Mouse (Mus musculus): ENCODE measurements around the gene Rtn4rl2. TPM values are rescaled to one million over a fixed set of nuclear protein-coding genes. Genes with fewer than 3 reads are reported as not detected.

The Rtn4rl2 gene
- polyA plus RNA-seq, 1 experiment from 2014 or later: 0.59 TPM

GRCm38 (mm10) chr2:84838593-84838949 lies 47.9 kb downstream of the Rtn4rl2 start, which contains the start of gene Slc43a1:
TSS of gene Slc43a1 (plus strand) at chr2:84838850.
- Histone ChIP-seq H3K9me3 (ENCODE audit: control insufficient read depth, low read depth, low read length) (no peaks in the 10 kb centered on the region), H3K4me2 (replicated peaks; ENCODE audit: low read depth, low read length) (peak within 1 kb of the TSS; percentile 96), H3K36me3 (ENCODE audit: control insufficient read depth, insufficient read depth, low read length) (no peaks in the 10 kb centered on the region), H3K4me1 (ENCODE audit: control insufficient read depth, insufficient read depth, low read length) (peaks cover 16% of the 10 kb centered on the region; the same call in 1 of the 2 replicates), H3K4me3 (ENCODE audit: low read depth, low read length) (peak within 1 kb of the TSS; percentile 58), H3K27ac (ENCODE audit: low read length) (peak within 1 kb of the TSS; percentile 92), H3K27me3 (ENCODE audit: control insufficient read depth, insufficient read depth, low read length) (no peaks in the 10 kb centered on the region), H3K9ac (replicated peaks; ENCODE audit: low read depth, low read length) (peak within 1 kb of the TSS; percentile 74)
- whole genome bisulfite sequencing: 23% methylated on average over 10 of the region's 10 CpGs
- no peak for ATAC-seq (ENCODE audit: insufficient number of reproducible peaks, insufficient read depth, low FRiP score, low read depth)

GRCm38 (mm10) chr2:84837817-84838592 lies 48.5 kb downstream of the Rtn4rl2 start:
- Histone ChIP-seq H3K4me1 (ENCODE audit: control insufficient read depth, insufficient read depth, low read length) (peaks cover 16% of the 10 kb centered on the region; the same call in 1 of the 2 replicates), H3K9me3 (ENCODE audit: control insufficient read depth, low read depth, low read length) (no peaks in the 10 kb centered on the region), H3K4me2 (replicated peaks; ENCODE audit: low read depth, low read length) (no peak overlapping the region), H3K9ac (replicated peaks; ENCODE audit: low read depth, low read length) (no peak overlapping the region), H3K36me3 (ENCODE audit: control insufficient read depth, insufficient read depth, low read length) (no peaks in the 10 kb centered on the region), H3K4me3 (ENCODE audit: low read depth, low read length) (no peak overlapping the region), H3K27ac (ENCODE audit: low read length) (no peak overlapping the region), H3K27me3 (ENCODE audit: control insufficient read depth, insufficient read depth, low read length) (no peaks in the 10 kb centered on the region)
- no peak for ATAC-seq (ENCODE audit: insufficient number of reproducible peaks, insufficient read depth, low FRiP score, low read depth)
- 21% methylated on average over 9 of the region's 9 CpGs for WGBS

- no peak overlapping the region for H3K27ac ChIP-seq (ENCODE audit: low read length)
- no peak overlapping the region for H3K4me3 ChIP-seq (ENCODE audit: low read depth, low read length)
- H3K4me1 ChIP-seq (ENCODE audit: control insufficient read depth, insufficient read depth, low read length): peaks cover 16% of the 10 kb centered on the region; the same call in 1 of the 2 replicates
- no peak overlapping the region for H3K4me2 ChIP-seq (replicated peaks; ENCODE audit: low read depth, low read length)
- H3K9ac ChIP-seq (replicated peaks; ENCODE audit: low read depth, low read length): no peak overlapping the region
- H3K9me3 ChIP-seq (ENCODE audit: control insufficient read depth, low read depth, low read length): no peaks in the 10 kb centered on the region
- H3K36me3 ChIP-seq (ENCODE audit: control insufficient read depth, insufficient read depth, low read length): no peaks in the 10 kb centered on the region
- no peak for ATAC-seq (ENCODE audit: insufficient number of reproducible peaks, insufficient read depth, low FRiP score, low read depth)
- H3K27me3 ChIP-seq (ENCODE audit: control insufficient read depth, insufficient read depth, low read length): no peaks in the 10 kb centered on the region
- 47% methylated on average over 8 of the region's 8 CpGs for WGBS
These were observed 49.4 kb downstream of the Rtn4rl2 start for GRCm38 (mm10) chr2:84837107-84837506.

- Histone ChIP-seq H3K4me3 (ENCODE audit: low read depth, low read length) (no peak overlapping the region), H3K9ac (replicated peaks; ENCODE audit: low read depth, low read length) (no peak overlapping the region), H3K4me2 (replicated peaks; ENCODE audit: low read depth, low read length) (no peak overlapping the region), H3K4me1 (ENCODE audit: control insufficient read depth, insufficient read depth, low read length) (0 out of 2 replicates have a peak, but pooled peaks cover 10% of the 10 kb centered on the region), H3K36me3 (ENCODE audit: control insufficient read depth, insufficient read depth, low read length) (no peaks in the 10 kb centered on the region), H3K27me3 (ENCODE audit: control insufficient read depth, insufficient read depth, low read length) (no peaks in the 10 kb centered on the region), H3K27ac (ENCODE audit: low read length) (peak overlapping the region; percentile 72), H3K9me3 (ENCODE audit: control insufficient read depth, low read depth, low read length) (no peaks in the 10 kb centered on the region)
- peak; percentile 68 for ATAC-seq (ENCODE audit: insufficient number of reproducible peaks, insufficient read depth, low FRiP score, low read depth)
- WGBS: 26% methylated on average over 10 of the region's 10 CpGs
These were observed 54.7 kb downstream of the Rtn4rl2 start for GRCm38 (mm10) chr2:84831666-84832391.

GRCm38 (mm10) chr2:84827283-84827920 lies 59.1 kb downstream of the Rtn4rl2 start:
- 1% methylated on average over 29 of the region's 29 CpGs for WGBS
- H3K9me3 ChIP-seq (ENCODE audit: control insufficient read depth, low read depth, low read length): no peaks in the 10 kb centered on the region
- H3K4me3 ChIP-seq (ENCODE audit: low read depth, low read length): peak overlapping the region; percentile 90
- peak overlapping the region; percentile 39 for H3K27ac ChIP-seq (ENCODE audit: low read length)
- 0 out of 2 replicates have a peak, but pooled peaks cover 10% of the 10 kb centered on the region for H3K4me1 ChIP-seq (ENCODE audit: control insufficient read depth, insufficient read depth, low read length)
- no peaks in the 10 kb centered on the region for H3K36me3 ChIP-seq (ENCODE audit: control insufficient read depth, insufficient read depth, low read length)
- H3K9ac ChIP-seq (replicated peaks; ENCODE audit: low read depth, low read length): peak overlapping the region; percentile 63
- peak; percentile 20; the same call in 1 of the 2 replicates for ATAC-seq (ENCODE audit: insufficient number of reproducible peaks, insufficient read depth, low FRiP score, low read depth)
- H3K4me2 ChIP-seq (replicated peaks; ENCODE audit: low read depth, low read length): peak overlapping the region; percentile 97
- H3K27me3 ChIP-seq (ENCODE audit: control insufficient read depth, insufficient read depth, low read length): no peaks in the 10 kb centered on the region

- peak within 1 kb of the TSS; percentile 90 for H3K4me3 ChIP-seq (ENCODE audit: low read depth, low read length)
- peak within 1 kb of the TSS; percentile 63 for H3K9ac ChIP-seq (replicated peaks; ENCODE audit: low read depth, low read length)
- peak; percentile 88 for ATAC-seq (ENCODE audit: insufficient number of reproducible peaks, insufficient read depth, low FRiP score, low read depth)
- H3K36me3 ChIP-seq (ENCODE audit: control insufficient read depth, insufficient read depth, low read length): no peaks in the 10 kb centered on the region
- H3K4me1 ChIP-seq (ENCODE audit: control insufficient read depth, insufficient read depth, low read length): 0 out of 2 replicates have a peak, but pooled peaks cover 4% of the 10 kb centered on the region
- H3K9me3 ChIP-seq (ENCODE audit: control insufficient read depth, low read depth, low read length): no peaks in the 10 kb centered on the region
- H3K4me2 ChIP-seq (replicated peaks; ENCODE audit: low read depth, low read length): peak within 1 kb of the TSS; percentile 97
- peak within 1 kb of the TSS; percentile 39 for H3K27ac ChIP-seq (ENCODE audit: low read length)
- H3K27me3 ChIP-seq (ENCODE audit: control insufficient read depth, insufficient read depth, low read length): no peaks in the 10 kb centered on the region
- under 1% methylated on average over 34 of the region's 34 CpGs for WGBS
These were observed 59.8 kb downstream of the Rtn4rl2 start, which contains the start of gene Timm10 for GRCm38 (mm10) chr2:84826488-84827282. TSS of gene Timm10 (plus strand) at chr2:84826997.

- no peaks in the 10 kb centered on the region for H3K9me3 ChIP-seq (ENCODE audit: control insufficient read depth, low read depth, low read length)
- no peak overlapping the region for H3K4me2 ChIP-seq (replicated peaks; ENCODE audit: low read depth, low read length)
- H3K27me3 ChIP-seq (ENCODE audit: control insufficient read depth, insufficient read depth, low read length): no peaks in the 10 kb centered on the region
- H3K27ac ChIP-seq (ENCODE audit: low read length): no peak overlapping the region
- no peak overlapping the region for H3K4me3 ChIP-seq (ENCODE audit: low read depth, low read length)
- no peak overlapping the region for H3K9ac ChIP-seq (replicated peaks; ENCODE audit: low read depth, low read length)
- ATAC-seq (ENCODE audit: insufficient number of reproducible peaks, insufficient read depth, low FRiP score, low read depth): no peak
- WGBS: 36% methylated on average over 2 of the region's 2 CpGs
- no peaks in the 10 kb centered on the region for H3K36me3 ChIP-seq (ENCODE audit: control insufficient read depth, insufficient read depth, low read length)
- H3K4me1 ChIP-seq (ENCODE audit: control insufficient read depth, insufficient read depth, low read length): 0 out of 2 replicates have a peak, but pooled peaks cover 4% of the 10 kb centered on the region
These were observed 63.3 kb downstream of the Rtn4rl2 start for GRCm38 (mm10) chr2:84823237-84823636.

All from stomach, embryonic 14.5 days (tissue).